Mouse (Mus musculus) CH12.LX (cell line): ENCODE measurements around the gene Ptgis.

Experiments
- CTCF ChIP-seq, 2 experiments: IDR thresholded peaks in 1 of 2; conservative IDR thresholded peaks in 1 of 2; 2 replicates each; pipeline ENCODE4 v1.5.1; 2011 to 2012; ENCODE audit warnings: low read depth in 2 of 2, low read length in 2 of 2, improper control_type of control experiment in 1 of 2, inconsistent platforms in 1 of 2, mild to moderate bottlenecking in 1 of 2, moderate library complexity in 1 of 2
- E2F4 ChIP-seq: IDR thresholded peaks from 2 replicates; pipeline ENCODE4 v1.6.1; 2011; ENCODE audit warnings: low read depth, low read length, improper control_type of control experiment; ENCODE audit not compliant: insufficient replicate concordance
- EP300 ChIP-seq: IDR thresholded peaks from 2 replicates; pipeline ENCODE4 v1.6.1; 2011; ENCODE audit warnings: low read length, improper control_type of control experiment
- IRF4 ChIP-seq: IDR thresholded peaks from 2 replicates; pipeline ENCODE4 v1.6.1; 2014; ENCODE audit warnings: low read depth, mild to moderate bottlenecking, inconsistent platforms, low read length, improper control_type of control experiment
- MXI1 ChIP-seq: IDR thresholded peaks from 2 replicates; pipeline ENCODE4 v1.6.1; 2011; ENCODE audit warnings: mild to moderate bottlenecking, low read depth, low read length, improper control_type of control experiment
- POLR2A ChIP-seq: IDR thresholded peaks from 2 replicates; pipeline ENCODE4 v1.6.1; 2011; ENCODE audit warnings: low read depth, mild to moderate bottlenecking, improper control_type of control experiment, low read length
- RCOR1 ChIP-seq: conservative IDR thresholded peaks from 2 replicates; pipeline ENCODE4 v1.6.1; 2012; ENCODE audit warnings: low read depth, mild to moderate bottlenecking, inconsistent platforms, low read length, improper control_type of control experiment
- UBTF ChIP-seq: IDR thresholded peaks from 2 replicates; pipeline ENCODE4 v1.6.1; 2012; ENCODE audit warnings: low read depth, mild to moderate bottlenecking, inconsistent platforms, low read length, improper control_type of control experiment, moderate library complexity
- USF1 ChIP-seq: IDR thresholded peaks from 2 replicates; pipeline ENCODE4 v1.6.1; 2014; ENCODE audit warnings: low read depth, mild to moderate bottlenecking, inconsistent platforms, low read length, improper control_type of control experiment
- ZKSCAN1 ChIP-seq: IDR thresholded peaks from 2 replicates; pipeline ENCODE4 v1.6.1; 2012; ENCODE audit warnings: low read depth, inconsistent platforms, low read length, improper control_type of control experiment, borderline replicate concordance
- ZNF384 ChIP-seq: IDR thresholded peaks from 2 replicates; pipeline ENCODE4 v1.6.1; 2012; ENCODE audit warnings: low read depth, low read length, improper control_type of control experiment, inconsistent platforms

DNA sequence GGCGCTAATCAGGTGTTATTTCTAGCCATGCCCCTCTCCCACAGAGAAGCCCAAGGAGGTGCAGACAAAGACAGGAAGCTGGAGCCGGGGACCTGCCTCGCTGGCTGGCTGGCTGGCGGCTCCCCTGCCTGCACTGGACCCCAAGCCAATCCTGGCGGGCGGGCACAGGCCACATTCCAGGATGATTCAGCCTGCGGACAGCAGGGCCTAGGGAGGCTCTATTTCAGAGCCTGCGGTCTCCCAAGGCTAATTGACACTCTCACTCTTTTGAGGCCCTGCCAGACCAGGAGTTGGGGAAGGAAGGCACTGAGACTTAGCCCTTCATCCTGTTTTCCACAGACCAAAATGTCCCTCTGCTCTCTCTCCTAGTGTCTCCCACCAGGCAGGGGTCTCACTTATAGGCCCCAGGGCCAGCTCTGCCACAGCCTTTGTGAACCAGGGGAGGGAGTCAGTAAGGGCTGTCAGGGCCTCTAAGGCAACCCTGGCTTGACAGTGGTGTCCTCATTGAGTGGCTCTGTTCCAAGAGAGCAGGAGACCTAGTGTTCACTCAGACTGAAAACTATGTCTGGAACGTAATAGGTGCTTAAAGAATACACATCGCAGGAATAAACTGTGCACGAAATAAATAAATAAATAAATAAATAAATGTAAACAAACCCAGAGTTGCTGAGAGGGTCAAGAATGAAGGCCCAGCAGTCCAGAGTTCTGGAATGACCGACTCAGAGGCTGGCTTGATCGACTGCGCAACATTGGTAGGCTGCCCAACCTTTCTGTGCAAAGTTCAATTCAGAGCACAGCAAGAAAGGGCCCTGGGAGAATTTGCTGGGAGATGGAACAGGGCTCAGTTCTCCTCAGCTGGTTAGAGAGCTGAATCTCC, 8.0 kb downstream of the Ptgis start:
- no peak for TF ChIP-seq USF1
- TF ChIP-seq MXI1 = no peak
- no peak for TF ChIP-seq RCOR1
- no peak for TF ChIP-seq UBTF
- no peak for TF ChIP-seq POLR2A
- TF ChIP-seq ZKSCAN1 = no peak
- TF ChIP-seq E2F4 = no peak
- no peak for TF ChIP-seq EP300
- TF ChIP-seq ZNF384 = no peak
- no peak for TF ChIP-seq CTCF (conservative IDR thresholded peaks at IDR 0.05 in 1 of 2, IDR thresholded peaks at IDR 0.05 in 1 of 2; ENCODE audit: low read depth in 2 of 2, low read length in 2 of 2)
- TF ChIP-seq IRF4 = no peak
